Mouse (Mus musculus) limb, embryonic 15.5 days (tissue): ENCODE data around the gene Pou3f3. TPM values are rescaled to one million over a fixed set of nuclear protein-coding genes. Genes with fewer than 3 reads are reported as not detected.

Source experiments
- ATAC-seq: fragments of 200-750 bp; cut with Nextera tagmentation; 2 replicates; pipeline ENCODE4 v1.8.0; 2017; ENCODE audit warnings: low read depth, moderate TSS enrichment; ENCODE audit not compliant: insufficient number of reproducible peaks, low FRiP score, low TSS enrichment
- H3K27ac ChIP-seq: fragments of 300-500 bp; sonication (generic); 2 replicates; pipeline ENCODE4 v1.5.1; 2015; ENCODE audit warnings: moderate library complexity, mild to moderate bottlenecking, inconsistent platforms
- H3K27me3 ChIP-seq: fragments of 300-500 bp; sonication (generic); 2 replicates; pipeline ENCODE4 v1.6.1; 2015; ENCODE audit warnings: inconsistent platforms
- H3K36me3 ChIP-seq: fragments of 300-500 bp; sonication (generic); 2 replicates; pipeline ENCODE4 v1.6.1; 2015; ENCODE audit warnings: inconsistent platforms
- H3K4me1 ChIP-seq: fragments of 300-500 bp; sonication (generic); 2 replicates; pipeline ENCODE4 v1.6.1; 2015; ENCODE audit warnings: inconsistent platforms
- H3K4me2 ChIP-seq: fragments of 300-500 bp; sonication (generic); 2 replicates; pipeline ENCODE4 v1.6.1; 2015; ENCODE audit warnings: mild to moderate bottlenecking, inconsistent platforms
- H3K4me3 ChIP-seq: fragments of 300-500 bp; sonication (generic); 2 replicates; pipeline ENCODE4 v1.5.1; 2015; ENCODE audit warnings: mild to moderate bottlenecking, inconsistent platforms
- H3K9ac ChIP-seq: fragments of 300-500 bp; sonication (generic); 2 replicates; pipeline ENCODE4 v1.6.1; 2015; ENCODE audit warnings: inconsistent platforms
- H3K9me3 ChIP-seq: fragments of 300-500 bp; sonication (generic); 2 replicates; pipeline ENCODE4 v1.6.1; 2016; ENCODE audit warnings: inconsistent platforms
- WGBS: fragments of 180-500 bp; shearing (Covaris S2); methylation state at CpG from one replicate; pipeline ENCODE4 v1.1.7; 2015; 5-methylcytosine and 5-hydroxymethylcytosine counted together
- polyA plus RNA-seq: library from polyadenylated mRNA; unstranded; fragments of >200 nt; fragmentation: Nextera tagmentation; extraction: Ambion mirVana; gene quantifications from 2 replicates; pipeline ENCODE4 v1.2.1, GENCODE M21; 2015

The Pou3f3 gene
- polyA plus RNA-seq, 1 experiment from 2014 or later: 0.86 TPM

GRCm38 (mm10) chr1:42687271-42687670 is 8.3 kb upstream of the Pou3f3 start:
- ATAC-seq: no peak
- no peaks in the 10 kb centered on the region for H3K36me3 ChIP-seq
- H3K27ac ChIP-seq: peak overlapping the region; percentile 50; the same call in 1 of the 2 replicates
- H3K9ac ChIP-seq: no peak overlapping the region
- WGBS: 5% methylated on average over 12 of the region's 12 CpGs
- H3K4me2 ChIP-seq: peak overlapping the region; percentile 73
- H3K9me3 ChIP-seq: no peaks in the 10 kb centered on the region
- peaks cover 94% of the 10 kb centered on the region for H3K27me3 ChIP-seq
- H3K4me3 ChIP-seq: peak overlapping the region; percentile 39; the same call in 1 of the 2 replicates
- H3K4me1 ChIP-seq: peaks cover 27% of the 10 kb centered on the region

GRCm38 (mm10) chr1:42687756-42688540 is 7.6 kb upstream of the Pou3f3 start:
- H3K27ac ChIP-seq: no peak overlapping the region
- no peak overlapping the region for H3K9ac ChIP-seq
- peaks cover 95% of the 10 kb centered on the region for H3K27me3 ChIP-seq
- H3K4me1 ChIP-seq: peaks cover 27% of the 10 kb centered on the region
- WGBS: 11% methylated on average over 7 of the region's 7 CpGs
- H3K9me3 ChIP-seq: no peaks in the 10 kb centered on the region
- no peaks in the 10 kb centered on the region for H3K36me3 ChIP-seq
- H3K4me2 ChIP-seq: no peak overlapping the region
- H3K4me3 ChIP-seq: no peak overlapping the region
- no peak for ATAC-seq

GRCm38 (mm10) chr1:42688541-42689125 is 6.9 kb upstream of the Pou3f3 start:
- H3K27ac ChIP-seq: no peak overlapping the region
- no peak overlapping the region for H3K4me3 ChIP-seq
- peaks cover 94% of the 10 kb centered on the region for H3K27me3 ChIP-seq
- no peak overlapping the region for H3K4me2 ChIP-seq
- WGBS: 11% methylated on average over 4 of the region's 4 CpGs
- H3K36me3 ChIP-seq: no peaks in the 10 kb centered on the region
- peaks cover 30% of the 10 kb centered on the region for H3K4me1 ChIP-seq
- no peaks in the 10 kb centered on the region for H3K9me3 ChIP-seq
- H3K9ac ChIP-seq: no peak overlapping the region
- no peak for ATAC-seq

GRCm38 (mm10) chr1:42690024-42690575 is 5.5 kb upstream of the Pou3f3 start:
- 15% methylated on average over 4 of the region's 4 CpGs for WGBS
- Histone ChIP-seq H3K4me2 (no peak overlapping the region), H3K4me3 (no peak overlapping the region)

GRCm38 (mm10) chr1:42691202-42692170 is 4.1 kb upstream of the Pou3f3 start:
- Histone ChIP-seq H3K9ac (no peak overlapping the region), H3K4me2 (no peak overlapping the region), H3K4me1 (peaks cover 35% of the 10 kb centered on the region), H3K27ac (no peak overlapping the region), H3K27me3 (peaks cover 92% of the 10 kb centered on the region), H3K9me3 (no peaks in the 10 kb centered on the region), H3K36me3 (no peaks in the 10 kb centered on the region), H3K4me3 (no peak overlapping the region)
- WGBS: 5% methylated on average over 9 of the region's 9 CpGs
- no peak for ATAC-seq

More at GRCm38 (mm10) chr1:42690024-42690575, 5.5 kb upstream of the Pou3f3 start:
- no peak for ATAC-seq
- Histone ChIP-seq H3K36me3 (no peaks in the 10 kb centered on the region), H3K27me3 (peaks cover 94% of the 10 kb centered on the region), H3K27ac (no peak overlapping the region), H3K9ac (no peak overlapping the region), H3K9me3 (no peaks in the 10 kb centered on the region), H3K4me1 (peaks cover 34% of the 10 kb centered on the region)

- H3K9me3 ChIP-seq: no peaks in the 10 kb centered on the region
- no peaks in the 10 kb centered on the region for H3K36me3 ChIP-seq
- WGBS: 20% methylated on average over 1 of the region's 1 CpGs
- no peak overlapping the region for H3K4me2 ChIP-seq
- H3K4me1 ChIP-seq: peaks cover 36% of the 10 kb centered on the region
- no peak overlapping the region for H3K9ac ChIP-seq
- no peak overlapping the region for H3K4me3 ChIP-seq
- peaks cover 92% of the 10 kb centered on the region for H3K27me3 ChIP-seq
- ATAC-seq: no peak
- no peak overlapping the region for H3K27ac ChIP-seq
Observed at GRCm38 (mm10) chr1:42692221-42692620, 3.3 kb upstream of the Pou3f3 start.

- peaks cover 92% of the 10 kb centered on the region for H3K27me3 ChIP-seq
- WGBS: 1% methylated on average over 21 of the region's 21 CpGs
Observed at GRCm38 (mm10) chr1:42693101-42693715, 2.4 kb upstream of the Pou3f3 start.

GRCm38 (mm10) chr1:42693852-42694251 is 1.7 kb upstream of the Pou3f3 start:
- H3K36me3 ChIP-seq: no peaks in the 10 kb centered on the region
- H3K4me3 ChIP-seq: peak overlapping the region; percentile 42
- no peak overlapping the region for H3K9ac ChIP-seq
- peaks cover 92% of the 10 kb centered on the region for H3K27me3 ChIP-seq
- ATAC-seq: no peak
- H3K27ac ChIP-seq: peak overlapping the region; percentile 75
- WGBS: under 1% methylated on average over 22 of the region's 22 CpGs
- H3K4me1 ChIP-seq: peaks cover 50% of the 10 kb centered on the region
- H3K4me2 ChIP-seq: peak overlapping the region; percentile 64
- H3K9me3 ChIP-seq: no peaks in the 10 kb centered on the region

More at GRCm38 (mm10) chr1:42693101-42693715, 2.4 kb upstream of the Pou3f3 start:
- Histone ChIP-seq H3K4me3 (peak overlapping the region; percentile 42), H3K9ac (no peak overlapping the region), H3K27ac (no peak overlapping the region), H3K4me2 (peak overlapping the region; percentile 64), H3K4me1 (peaks cover 45% of the 10 kb centered on the region), H3K9me3 (no peaks in the 10 kb centered on the region), H3K36me3 (no peaks in the 10 kb centered on the region)
- no peak for ATAC-seq

GRCm38 (mm10) chr1:42694290-42694664 is 1.3 kb upstream of the Pou3f3 start:
- Histone ChIP-seq H3K27ac (peak overlapping the region; percentile 72), H3K9ac (0 out of 2 replicates have a peak overlapping the region, but pooled peaks have one; percentile 1), H3K4me3 (peak overlapping the region; percentile 42), H3K27me3 (peaks cover 92% of the 10 kb centered on the region), H3K4me2 (peak overlapping the region; percentile 64), H3K4me1 (peaks cover 50% of the 10 kb centered on the region), H3K36me3 (no peaks in the 10 kb centered on the region), H3K9me3 (no peaks in the 10 kb centered on the region)
- under 1% methylated on average over 19 of the region's 26 CpGs for WGBS
- ATAC-seq: no peak

GRCm38 (mm10) chr1:42694665-42695577 is 647 bp upstream of the Pou3f3 start:
- no peaks in the 10 kb centered on the region for H3K36me3 ChIP-seq
- peak overlapping the region; percentile 72 for H3K27ac ChIP-seq
- peaks cover 50% of the 10 kb centered on the region for H3K4me1 ChIP-seq
- WGBS: under 1% methylated on average over 49 of the region's 60 CpGs
- H3K9ac ChIP-seq: no peak overlapping the region
- no peaks in the 10 kb centered on the region for H3K9me3 ChIP-seq
- peak overlapping the region; percentile 42 for H3K4me3 ChIP-seq
- peak overlapping the region; percentile 64 for H3K4me2 ChIP-seq
- ATAC-seq: peak; percentile 2; the same call in 1 of the 2 replicates
- H3K27me3 ChIP-seq: peaks cover 90% of the 10 kb centered on the region
